Mouse (Mus musculus) heart, postnatal 0 days (tissue): ENCODE data around the gene Cux1. TPM values are rescaled to one million over a fixed set of nuclear protein-coding genes. Genes with fewer than 3 reads are reported as not detected.
A peak's percentile ranks its signal among the peaks of the same experiment; 100 is the strongest.

Experiments used
- ATAC-seq: fragments of 200-750 bp; cut with Nextera tagmentation; 2 replicates; pipeline ENCODE4 v1.8.0; 2017; ENCODE audit warnings: low read depth, moderate number of reproducible peaks, moderate library complexity; ENCODE audit not compliant: insufficient read depth
- DNase-seq: peaks from one replicate; pipeline ENCODE4 v3.0.0-alpha.2; 2016; ENCODE audit warnings: low spot score
- H3K27ac ChIP-seq: fragments of 300-500 bp; sonication (generic); 2 replicates; pipeline ENCODE4 v1.5.1; 2014; ENCODE audit warnings: low read depth, mild to moderate bottlenecking
- H3K27me3 ChIP-seq: fragments of 300-500 bp; sonication (generic); 2 replicates; pipeline ENCODE4 v1.6.1; 2014; ENCODE audit warnings: low read length, mixed read lengths; ENCODE audit not compliant: control insufficient read depth, insufficient read depth
- H3K36me3 ChIP-seq: fragments of 300-500 bp; sonication (generic); replicated peaks from 2 replicates; pipeline ENCODE4 v1.6.1; 2014; ENCODE audit warnings: low read length, mixed read lengths; ENCODE audit not compliant: control insufficient read depth, insufficient read depth
- H3K4me1 ChIP-seq: fragments of 300-500 bp; sonication (generic); 2 replicates; pipeline ENCODE4 v1.6.1; 2014; ENCODE audit warnings: antibody characterized with exemption; ENCODE audit not compliant: control insufficient read depth, insufficient read depth
- H3K4me2 ChIP-seq: fragments of 300-500 bp; sonication (generic); 2 replicates; pipeline ENCODE4 v1.6.1; 2014; ENCODE audit warnings: low read depth, mild to moderate bottlenecking, low read length, moderate library complexity
- H3K4me3 ChIP-seq: fragments of 300-500 bp; sonication (generic); 2 replicates; pipeline ENCODE4 v1.5.1; 2014; ENCODE audit warnings: low read depth, low read length
- H3K9ac ChIP-seq: fragments of 300-500 bp; sonication (generic); replicated peaks from 2 replicates; pipeline ENCODE4 v1.6.1; 2014; ENCODE audit warnings: low read depth, low read length, mixed read lengths
- H3K9me3 ChIP-seq: fragments of 300-500 bp; sonication (generic); replicated peaks from 2 replicates; pipeline ENCODE4 v1.6.1; 2016; ENCODE audit warnings: low read length; ENCODE audit not compliant: control insufficient read depth
- CTCF ChIP-seq: IDR thresholded peaks from 2 replicates; pipeline ENCODE4 v1.5.1; 2016; ENCODE audit warnings: antibody characterized with exemption, control low read depth, low read depth
- EP300 ChIP-seq: IDR thresholded peaks from 2 replicates; pipeline ENCODE4 v1.6.1; 2016; ENCODE audit warnings: antibody characterized with exemption, low read depth
- WGBS: fragments of 180-500 bp; shearing (Covaris S2); extraction: QIAGEN DNeasy Blood & Tissue Kit; methylation state at CpG from one replicate; pipeline ENCODE4 v1.1.7; 2014; 5-methylcytosine and 5-hydroxymethylcytosine counted together
- polyA plus RNA-seq: library from polyadenylated mRNA; unstranded; fragments of >200 nt; fragmentation: Nextera tagmentation; extraction: Ambion mirVana; gene quantifications from 2 replicates; pipeline ENCODE4 v1.2.1, GENCODE M21; 2015
- total RNA-seq: library from RNA; depleted of rRNA; stranded (reverse); fragments of >200 nt; gene quantifications from 2 replicates; pipeline ENCODE4 v1.2.3, GENCODE M21; 2014; ENCODE audit warnings: low replicate concordance

The Cux1 gene
- total and polyA plus RNA-seq, 2 experiments from 2014 or later = 50.7 to 89.5 TPM

DNA sequence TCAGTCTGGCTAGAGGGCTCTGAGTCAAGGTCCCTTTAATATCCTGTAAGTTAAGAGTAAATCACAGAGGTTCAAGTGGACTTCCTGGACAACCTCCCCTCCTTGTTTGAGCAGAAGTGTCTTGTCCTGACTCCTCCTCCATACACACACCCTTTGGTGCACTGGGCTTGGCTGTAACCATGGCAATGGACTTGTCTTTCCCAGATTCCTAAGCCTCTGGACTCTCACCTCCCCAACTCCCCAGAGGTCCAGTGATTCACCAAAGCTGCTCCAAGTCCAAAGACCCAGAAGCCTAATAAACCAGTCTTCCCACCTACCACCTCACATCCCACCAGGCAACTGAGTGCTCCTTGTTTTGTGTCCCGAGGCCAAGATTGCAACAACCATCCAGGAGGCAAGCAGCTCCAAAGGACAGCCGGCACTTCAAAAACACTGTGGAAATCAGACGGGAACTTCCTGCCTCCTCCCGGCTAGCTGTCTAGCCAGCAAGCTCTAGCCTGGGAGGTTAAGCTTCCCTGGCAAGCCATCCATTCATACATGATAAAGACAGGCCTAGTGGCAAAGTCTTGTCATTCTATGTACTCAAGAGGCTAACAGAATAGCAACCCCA, 17.5 kb upstream of the Cux1 start:
- Histone ChIP-seq H3K9me3 (no peaks in the 10 kb centered on the region), H3K4me1 (peaks cover 5% of the 10 kb centered on the region; the same call in 1 of the 2 replicates), H3K27ac (no peak overlapping the region), H3K4me2 (no peak overlapping the region), H3K9ac (no peak overlapping the region), H3K27me3 (peaks cover 24% of the 10 kb centered on the region), H3K4me3 (no peak overlapping the region), H3K36me3 (no peaks in the 10 kb centered on the region)
- ATAC-seq = no peak
- no peak for DNase-seq
- no peak for TF ChIP-seq EP300
- TF ChIP-seq CTCF = no peak
- WGBS = 34% methylated on average over 4 of the region's 4 CpGs

DNA sequence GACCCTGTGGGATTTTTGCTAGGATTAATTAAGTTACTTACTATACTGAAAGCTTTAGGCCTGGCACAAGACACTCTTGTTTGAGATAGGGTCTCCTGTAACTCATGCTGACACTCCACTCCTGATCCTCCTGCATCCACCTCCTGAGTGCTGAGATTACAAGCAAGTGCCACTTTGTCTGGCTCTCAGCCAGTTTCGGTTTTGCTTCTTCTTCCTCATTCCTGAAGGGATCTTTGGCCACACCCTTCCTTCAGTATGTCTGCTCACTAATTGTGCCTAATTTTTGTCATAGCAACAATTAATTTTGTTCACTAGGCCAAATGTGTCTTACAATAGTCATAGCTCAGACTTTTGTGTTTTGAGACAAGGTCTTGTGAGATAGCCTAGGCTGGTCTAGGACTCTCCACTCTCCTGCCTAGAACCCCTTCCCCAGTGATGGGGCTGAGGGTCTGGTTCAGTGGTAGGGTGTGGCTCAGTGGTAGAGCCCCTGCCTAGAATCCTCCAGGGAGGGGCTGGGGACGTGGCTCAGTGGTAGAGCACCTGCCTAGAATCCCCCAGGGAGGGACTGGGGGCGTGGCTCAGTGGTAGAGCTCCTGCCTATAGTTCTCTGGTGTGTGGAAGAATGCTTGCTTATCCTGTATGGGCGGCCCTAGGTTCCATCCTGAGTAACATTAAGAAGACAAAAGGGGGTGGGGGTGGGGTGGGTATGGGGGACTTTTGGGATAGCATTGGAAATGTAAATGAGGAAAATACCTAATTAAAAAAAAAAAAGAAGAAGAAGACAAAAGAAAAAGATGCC, 16.6 kb upstream of the Cux1 start:
- Histone ChIP-seq H3K4me2 (no peak overlapping the region), H3K36me3 (no peaks in the 10 kb centered on the region), H3K9me3 (no peaks in the 10 kb centered on the region), H3K4me1 (peaks cover 5% of the 10 kb centered on the region; the same call in 1 of the 2 replicates), H3K9ac (no peak overlapping the region), H3K27me3 (peaks cover 27% of the 10 kb centered on the region), H3K4me3 (no peak overlapping the region), H3K27ac (no peak overlapping the region)
- TF ChIP-seq CTCF = no peak
- TF ChIP-seq EP300 = no peak
- no peak for ATAC-seq
- DNase-seq = no peak
- WGBS = 63% methylated on average over 4 of the region's 4 CpGs

DNA sequence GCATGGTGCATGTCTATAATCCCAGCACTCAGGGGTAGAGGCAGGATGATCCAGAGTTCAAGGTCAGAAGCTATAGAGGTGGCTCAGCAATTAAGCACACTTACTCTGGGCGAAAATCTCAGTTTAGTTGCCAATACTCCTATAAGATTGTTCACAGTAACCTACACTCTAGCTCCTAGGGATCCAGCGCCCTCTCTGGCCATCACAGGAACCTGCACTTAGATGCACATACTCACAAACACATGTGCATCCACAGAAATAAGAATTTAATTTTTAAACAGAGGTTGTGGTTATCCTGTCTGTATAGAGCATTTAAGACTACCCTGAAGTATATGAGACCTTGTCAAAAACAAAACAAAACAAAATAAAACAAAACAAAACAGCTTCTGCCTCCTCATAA, 16.0 kb upstream of the Cux1 start:
- DNase-seq = no peak
- Histone ChIP-seq H3K27ac (no peak overlapping the region), H3K9me3 (no peaks in the 10 kb centered on the region), H3K4me2 (no peak overlapping the region), H3K27me3 (peaks cover 27% of the 10 kb centered on the region), H3K9ac (no peak overlapping the region), H3K4me3 (no peak overlapping the region), H3K36me3 (no peaks in the 10 kb centered on the region), H3K4me1 (peaks cover 5% of the 10 kb centered on the region; the same call in 1 of the 2 replicates)
- no peak for TF ChIP-seq EP300
- TF ChIP-seq CTCF = no peak
- WGBS = 83% methylated on average over 2 of the region's 2 CpGs
- ATAC-seq = no peak

DNA sequence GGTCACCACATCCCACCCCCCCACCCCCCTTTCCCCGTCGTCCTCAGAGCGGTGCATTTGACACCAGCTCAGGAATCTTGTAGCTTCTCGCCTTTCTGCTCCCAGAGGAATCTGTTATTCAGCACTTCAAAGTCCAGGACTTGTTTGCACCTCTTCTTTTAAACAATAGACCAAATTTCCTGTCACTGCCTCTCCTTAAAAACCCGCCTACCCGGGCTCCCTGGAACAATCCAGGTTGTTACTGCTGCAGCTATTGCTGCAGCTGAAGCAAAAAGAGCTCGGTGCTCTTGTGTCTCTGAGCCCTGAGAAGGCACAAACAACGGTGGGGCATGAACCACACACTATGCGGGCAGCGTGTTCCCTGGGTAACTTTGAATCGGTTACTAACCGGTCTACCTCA, 14.9 kb upstream of the Cux1 start:
- WGBS = 11% methylated on average over 12 of the region's 12 CpGs
- Histone ChIP-seq H3K4me3 (no peak overlapping the region), H3K9me3 (no peaks in the 10 kb centered on the region), H3K27me3 (peaks cover 32% of the 10 kb centered on the region), H3K4me2 (peak overlapping the region; percentile 27), H3K27ac (no peak overlapping the region), H3K4me1 (peaks cover 5% of the 10 kb centered on the region; the same call in 1 of the 2 replicates), H3K9ac (no peak overlapping the region), H3K36me3 (no peaks in the 10 kb centered on the region)
- ATAC-seq = no peak
- DNase-seq = peak; percentile 5
- TF ChIP-seq EP300 (no peak), CTCF (no peak)

DNA sequence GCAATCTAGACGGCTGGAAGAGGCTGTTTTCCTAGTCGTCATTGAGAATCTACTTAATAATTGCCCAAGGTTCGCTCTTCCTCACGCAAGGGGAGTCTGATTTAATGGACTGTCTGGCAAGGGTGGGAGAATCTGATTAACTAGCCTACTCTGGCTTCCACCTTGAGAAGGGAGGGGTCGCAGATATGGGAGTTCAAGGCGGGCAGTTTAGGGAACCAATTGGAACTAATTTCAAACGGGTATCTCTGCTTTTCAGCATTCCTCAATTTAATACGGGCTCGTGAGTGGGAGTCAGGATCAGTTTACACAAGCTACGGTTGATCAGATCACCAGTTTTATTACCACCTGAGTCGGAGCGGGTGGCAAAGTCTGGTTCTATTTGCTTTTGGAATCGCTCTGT, 14.3 kb upstream of the Cux1 start:
- ATAC-seq (no peak), DNase-seq (no peak)
- Histone ChIP-seq H3K4me3 (peak overlapping the region; percentile 23), H3K4me2 (peak overlapping the region; percentile 27), H3K4me1 (peaks cover 5% of the 10 kb centered on the region; the same call in 1 of the 2 replicates), H3K36me3 (no peaks in the 10 kb centered on the region), H3K9ac (no peak overlapping the region), H3K27ac (no peak overlapping the region), H3K27me3 (peaks cover 32% of the 10 kb centered on the region), H3K9me3 (no peaks in the 10 kb centered on the region)
- 3% methylated on average over 13 of the region's 13 CpGs for WGBS
- TF ChIP-seq EP300 (no peak), CTCF (no peak)
